Mouse (Mus musculus): ENCODE measurements at regions not wholly inside any gene's neighbourhood (a gene's known extent, or its start where the extent isn't known, plus 50 kb on each side); places are given as distances from the start of the nearest gene placed in this dataset.

GRCm38 (mm10) chr12:51501185-51501584 lies 92.0 kb upstream of the Coch start:
- no peak for DNase-seq (ENCODE audit: low read depth, low spot score)

DNA sequence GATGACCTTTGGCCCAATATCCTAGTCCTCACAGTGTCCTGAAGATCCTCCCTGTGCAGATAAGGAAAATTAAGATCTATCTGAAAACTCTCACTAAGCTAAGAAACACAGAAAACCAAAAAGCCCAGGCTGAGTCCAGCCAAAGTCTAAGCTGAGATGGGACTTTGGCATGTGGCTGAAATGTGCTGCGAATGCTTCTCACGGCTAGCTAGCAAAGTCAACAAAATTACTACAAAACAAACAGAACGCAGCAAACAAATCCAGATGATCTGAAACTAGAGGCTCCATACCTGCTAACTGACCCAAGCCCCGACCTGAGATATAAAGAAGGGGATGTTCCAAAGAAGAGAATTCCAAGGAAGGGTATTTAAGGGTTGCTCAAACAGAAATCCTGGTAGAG lies 90.4 kb upstream of the Coch start:
- DNase-seq (ENCODE audit: low read depth, low spot score), result no peak

DNA sequence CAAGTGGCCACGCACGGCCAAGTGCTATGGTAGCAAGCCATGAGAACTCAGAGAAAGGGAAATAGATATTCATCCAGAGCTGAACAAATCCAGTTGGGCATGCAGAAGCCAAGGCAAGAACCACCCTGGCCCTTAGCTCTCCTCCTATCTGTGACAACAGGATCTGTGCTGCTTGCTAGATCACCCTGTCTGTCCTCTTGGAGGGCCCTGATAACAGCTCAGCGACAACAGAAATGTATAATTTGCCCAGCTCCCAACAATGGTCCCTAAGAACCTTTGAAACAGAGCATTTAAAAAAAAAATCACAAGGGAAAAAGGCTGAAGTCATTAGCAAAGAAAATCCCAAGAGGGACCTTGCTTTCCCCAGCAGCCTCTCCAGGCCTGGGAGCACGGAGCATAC lies 89.4 kb upstream of the Coch start:
- no peak for DNase-seq (ENCODE audit: low read depth, low spot score)

- peak; percentile 28 for DNase-seq (ENCODE audit: low read depth, low spot score)
These were observed 88.6 kb upstream of the Coch start for GRCm38 (mm10) chr12:51504581-51504980.

- no peak for DNase-seq (ENCODE audit: low read depth, low spot score)
These were observed 83.1 kb upstream of the Coch start for GRCm38 (mm10) chr12:51510010-51510409.

DNA sequence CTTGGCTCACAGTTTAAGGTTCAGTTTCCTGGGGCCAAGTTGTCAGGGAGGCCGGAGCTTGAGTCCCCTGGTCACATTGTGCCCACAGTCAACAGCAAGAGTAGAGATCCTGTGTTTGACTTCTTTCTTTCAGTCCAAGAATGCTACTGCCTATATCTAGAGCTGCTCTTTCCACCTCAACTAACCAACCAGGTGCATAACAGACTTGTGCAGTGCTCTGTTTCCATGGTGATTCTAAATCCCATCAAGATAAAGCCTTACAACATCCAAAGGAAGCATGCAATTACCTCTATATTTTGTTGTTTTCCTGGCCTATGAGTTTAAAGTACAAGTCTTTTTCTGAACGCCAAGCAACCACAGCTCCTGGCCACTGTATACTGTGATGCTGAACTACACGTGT lies 76.4 kb upstream of the Coch start:
- DNase-seq (ENCODE audit: low read depth, low spot score), result no peak

GRCm38 (mm10) chr12:51521610-51522120 lies 71.5 kb upstream of the Coch start:
- peak; percentile 93 for DNase-seq (ENCODE audit: low read depth, low spot score)

- no peak for DNase-seq (ENCODE audit: low read depth, low spot score)
These were observed 69.3 kb upstream of the Coch start for GRCm38 (mm10) chr12:51523866-51524265.

- DNase-seq (ENCODE audit: low read depth, low spot score), result no peak
These were observed 65.3 kb upstream of the Coch start for GRCm38 (mm10) chr12:51527854-51528253.

GRCm38 (mm10) chr12:51534606-51535005 lies 58.5 kb upstream of the Coch start:
- peak; percentile 40 for DNase-seq (ENCODE audit: low read depth, low spot score)

- DNase-seq (ENCODE audit: low read depth, low spot score), result peak; percentile 81
These were observed 58.0 kb upstream of the Coch start for GRCm38 (mm10) chr12:51535056-51535640.
